Mouse (Mus musculus) midbrain, embryonic 15.5 days (tissue): ENCODE results near the gene Plin5. TPM values are rescaled to one million over a fixed set of nuclear protein-coding genes. Genes with fewer than 3 reads are reported as not detected.
"Not testable (repeated sequence)": the region's sequence is repeated elsewhere in the genome, so short reads cannot be mapped to it uniquely, and the experiment has no call there.

Source experiments
- ATAC-seq: fragments of 200-750 bp; cut with Nextera tagmentation; replicated peaks from 2 replicates; pipeline ENCODE4 v1.8.0; 2017; ENCODE audit warnings: moderate TSS enrichment
- H3K27ac ChIP-seq: fragments of 300-500 bp; sonication (generic); 2 replicates; pipeline ENCODE4 v1.5.1; 2015; ENCODE audit warnings: mild to moderate bottlenecking, inconsistent platforms
- H3K27me3 ChIP-seq: fragments of 300-500 bp; sonication (generic); replicated peaks from 2 replicates; pipeline ENCODE4 v1.6.1; 2015; ENCODE audit warnings: inconsistent platforms
- H3K36me3 ChIP-seq: fragments of 300-500 bp; sonication (generic); replicated peaks from 2 replicates; pipeline ENCODE4 v1.6.1; 2015; ENCODE audit warnings: inconsistent platforms
- H3K4me1 ChIP-seq: fragments of 300-500 bp; sonication (generic); 2 replicates; pipeline ENCODE4 v1.6.1; 2015; ENCODE audit warnings: inconsistent platforms
- H3K4me2 ChIP-seq: fragments of 300-500 bp; sonication (generic); 2 replicates; pipeline ENCODE4 v1.6.1; 2015; ENCODE audit warnings: inconsistent platforms, mild to moderate bottlenecking, moderate library complexity
- H3K4me3 ChIP-seq: fragments of 300-500 bp; sonication (generic); 2 replicates; pipeline ENCODE4 v1.5.1; 2015; ENCODE audit warnings: mild to moderate bottlenecking, inconsistent platforms
- H3K9ac ChIP-seq: fragments of 300-500 bp; sonication (generic); 2 replicates; pipeline ENCODE4 v1.6.1; 2015; ENCODE audit warnings: mild to moderate bottlenecking, inconsistent platforms
- H3K9me3 ChIP-seq: fragments of 300-500 bp; sonication (generic); 2 replicates; pipeline ENCODE4 v1.6.1; 2016; ENCODE audit warnings: inconsistent platforms
- WGBS: fragments of 180-500 bp; shearing (Covaris S2); methylation state at CpG from one replicate; pipeline ENCODE4 v1.1.7; 2015; ENCODE audit warnings: mixed read lengths; 5-methylcytosine and 5-hydroxymethylcytosine counted together
- polyA plus RNA-seq: library from polyadenylated mRNA; unstranded; fragments of >200 nt; fragmentation: Nextera tagmentation; extraction: Ambion mirVana; gene quantifications from 2 replicates; pipeline ENCODE4 v1.2.1, GENCODE M21; 2015

The Plin5 gene
- polyA plus RNA-seq, 1 experiment from 2014 or later, result 2.1 TPM

GRCm38 (mm10) chr17:56112743-56113142 lies 4.7 kb downstream of the Plin5 start:
- Histone ChIP-seq H3K4me3 (no peak overlapping the region), H3K27me3 (no peaks in the 10 kb centered on the region), H3K36me3 (no peaks in the 10 kb centered on the region), H3K27ac (no peak overlapping the region), H3K4me1 (peaks cover 6% of the 10 kb centered on the region), H3K9ac (no peak overlapping the region), H3K4me2 (no peak overlapping the region), H3K9me3 (no peaks in the 10 kb centered on the region)
- 73% methylated on average over 3 of the region's 3 CpGs for WGBS
- ATAC-seq, result no peak

DNA sequence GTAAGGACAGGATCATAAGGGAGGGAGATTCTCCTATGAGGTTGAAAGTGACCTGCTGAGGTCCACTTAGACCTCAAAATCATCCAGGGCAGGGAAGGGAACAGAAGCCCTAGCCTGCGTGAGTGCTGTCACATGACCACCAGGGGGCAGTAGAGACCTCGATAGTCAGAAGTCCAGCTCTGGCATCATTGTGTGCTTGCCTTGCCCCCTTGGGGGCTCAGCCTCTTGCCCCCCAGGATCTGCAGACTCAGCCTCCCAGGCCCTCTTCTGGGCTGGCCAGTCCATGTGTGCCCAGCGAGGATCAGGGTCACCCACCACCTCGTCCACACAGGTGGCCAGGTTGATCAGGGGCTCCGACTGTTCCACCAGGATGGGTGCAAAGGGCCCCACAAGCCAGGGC lies 5.5 kb downstream of the Plin5 start:
- no peaks in the 10 kb centered on the region for H3K27me3 ChIP-seq
- WGBS, result 43% methylated on average over 5 of the region's 5 CpGs
- H3K36me3 ChIP-seq, result no peaks in the 10 kb centered on the region
- ATAC-seq, result peak; percentile 35
- H3K4me1 ChIP-seq, result no peaks in the 10 kb centered on the region
- no peak overlapping the region for H3K9ac ChIP-seq
- H3K27ac ChIP-seq, result no peak overlapping the region
- no peaks in the 10 kb centered on the region for H3K9me3 ChIP-seq
- no peak overlapping the region for H3K4me3 ChIP-seq
- no peak overlapping the region for H3K4me2 ChIP-seq

DNA sequence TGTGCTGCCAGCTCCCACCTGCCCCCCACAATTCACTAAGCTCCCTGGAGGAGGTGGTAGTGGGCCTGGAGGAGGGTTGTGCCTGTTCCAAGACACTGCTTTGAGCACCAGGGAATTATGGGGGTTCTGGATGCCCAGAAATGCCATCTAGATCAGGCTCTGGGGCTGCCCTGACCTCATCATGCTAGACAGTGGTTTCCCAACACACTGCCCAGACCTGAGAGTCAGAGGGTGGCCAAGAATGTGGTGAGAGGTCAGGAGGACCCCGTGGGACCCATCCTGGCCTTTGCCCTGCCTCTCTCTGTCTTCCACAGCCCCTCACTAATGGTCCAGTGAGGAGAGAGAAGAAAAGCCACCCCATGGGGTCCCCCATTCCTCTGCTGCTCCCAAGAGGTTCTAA lies 6.4 kb downstream of the Plin5 start:
- Histone ChIP-seq H3K36me3 (no peaks in the 10 kb centered on the region), H3K4me1 (no peaks in the 10 kb centered on the region), H3K4me2 (no peak overlapping the region), H3K27ac (no peak overlapping the region), H3K27me3 (no peaks in the 10 kb centered on the region), H3K4me3 (no peak overlapping the region), H3K9ac (no peak overlapping the region), H3K9me3 (no peaks in the 10 kb centered on the region)
- WGBS, result 42% methylated on average over 1 of the region's 1 CpGs
- no peak for ATAC-seq

GRCm38 (mm10) chr17:56110571-56110970 lies 6.8 kb downstream of the Plin5 start:
- no peak for ATAC-seq

DNA sequence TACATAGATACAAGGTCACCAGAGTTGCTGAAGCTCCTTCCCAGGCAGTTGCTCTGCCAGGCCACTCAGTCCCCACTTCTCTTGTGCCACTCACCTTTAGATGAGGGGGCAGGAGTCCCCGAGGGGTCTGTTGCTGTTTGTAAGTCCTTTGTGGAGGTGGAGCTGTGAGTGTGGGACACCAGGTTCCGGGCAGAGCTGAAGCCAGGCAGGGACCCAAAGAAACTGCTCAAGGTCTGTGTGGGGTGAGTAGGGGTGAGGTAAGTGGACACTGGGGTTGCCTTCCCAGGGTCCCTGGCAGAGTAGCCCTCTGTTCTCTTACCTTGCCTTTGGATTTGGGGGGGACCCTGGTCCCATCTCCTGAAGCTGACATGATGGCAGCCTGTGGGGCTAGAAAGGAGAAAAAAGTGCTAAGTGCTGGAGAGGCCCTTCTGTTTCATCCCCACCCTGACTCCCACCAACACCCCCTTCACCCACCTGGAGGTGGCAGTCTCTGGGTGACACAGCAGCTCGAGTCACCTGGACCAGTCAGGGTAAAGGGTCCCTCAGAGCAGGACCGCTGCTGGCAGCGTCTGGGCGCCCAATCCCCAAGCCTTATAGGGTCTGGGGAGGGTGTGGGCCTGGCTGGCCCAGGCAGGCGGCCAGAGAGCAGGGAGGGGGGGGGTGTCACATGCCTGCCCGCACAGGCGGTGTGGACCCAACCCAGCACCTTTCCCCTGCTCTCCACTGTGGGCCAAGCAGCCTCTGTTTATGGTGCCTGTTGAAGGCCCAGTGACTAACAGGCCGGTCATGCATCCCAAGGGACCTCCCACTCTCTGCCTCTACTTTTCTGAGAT lies 8.0 kb downstream of the Plin5 start, which contains the start of gene Plin4:
Plin4 (minus strand) TSS at position 585 of the 833 bp plus-strand sequence.
- 68% methylated on average over 10 of the region's 10 CpGs for WGBS
- no peak within 1 kb of the TSS for H3K4me3 ChIP-seq

More at GRCm38 (mm10) chr17:56110571-56110970, 6.8 kb downstream of the Plin5 start:
- Histone ChIP-seq H3K9me3 (no peaks in the 10 kb centered on the region), H3K27ac (no peak overlapping the region), H3K4me2 (no peak overlapping the region), H3K36me3 (no peaks in the 10 kb centered on the region), H3K4me1 (no peaks in the 10 kb centered on the region), H3K4me3 (no peak overlapping the region), H3K27me3 (no peaks in the 10 kb centered on the region), H3K9ac (no peak overlapping the region)
- 64% methylated on average over 4 of the region's 4 CpGs for WGBS

DNA sequence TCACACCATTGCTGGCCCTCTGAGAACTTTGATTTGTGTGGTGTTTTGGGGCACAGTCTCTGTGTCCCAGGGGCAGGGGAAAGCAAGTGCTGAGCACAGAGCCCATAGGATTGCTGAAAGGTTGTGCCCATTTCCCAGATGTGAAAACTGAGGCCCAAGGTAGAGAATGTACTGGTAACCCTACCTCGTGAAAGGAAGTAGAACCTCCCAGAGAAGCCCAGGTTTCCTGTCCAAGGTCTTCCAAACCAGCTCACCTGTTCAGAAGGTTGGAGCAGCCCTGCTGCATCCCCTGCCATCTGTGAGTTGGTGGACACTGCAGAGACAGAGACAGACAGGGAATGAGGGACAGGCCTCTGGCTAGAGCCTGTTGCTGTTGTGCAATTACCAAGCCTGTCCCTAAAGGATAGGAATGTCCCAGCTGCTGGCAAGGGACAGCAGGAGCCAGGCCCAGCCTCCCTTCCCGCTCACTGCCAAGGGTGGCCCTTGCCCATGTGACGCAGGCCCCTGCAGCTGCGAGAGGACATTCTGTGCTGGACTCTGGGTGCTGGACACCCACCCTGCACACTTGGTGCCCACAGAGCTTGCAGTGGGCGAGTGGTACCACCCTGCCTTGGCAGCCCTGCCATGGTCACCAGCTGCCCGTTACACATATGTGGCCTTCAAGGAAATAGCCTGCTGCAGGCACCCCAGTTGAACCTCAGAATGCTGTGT lies 8.9 kb downstream of the Plin5 start:
- H3K9me3 ChIP-seq, result no peaks in the 10 kb centered on the region
- no peaks in the 10 kb centered on the region for H3K4me1 ChIP-seq
- 88% methylated on average over 6 of the region's 6 CpGs for WGBS
- no peak overlapping the region for H3K9ac ChIP-seq
- no peak overlapping the region for H3K4me2 ChIP-seq
- no peaks in the 10 kb centered on the region for H3K36me3 ChIP-seq
- H3K27me3 ChIP-seq, result no peaks in the 10 kb centered on the region
- H3K27ac ChIP-seq, result no peak overlapping the region
- H3K4me3 ChIP-seq, result no peak overlapping the region
- ATAC-seq, result no peak

More for the DNA sequence above, 8.0 kb downstream of the Plin5 start, which contains the start of gene Plin4:
- no peaks in the 10 kb centered on the region for H3K9me3 ChIP-seq
- ATAC-seq, result no peak
- H3K4me2 ChIP-seq, result no peak within 1 kb of the TSS
- H3K36me3 ChIP-seq, result no peaks in the 10 kb centered on the region
- no peak within 1 kb of the TSS for H3K9ac ChIP-seq
- H3K27ac ChIP-seq, result no peak within 1 kb of the TSS
- no peaks in the 10 kb centered on the region for H3K27me3 ChIP-seq
- no peaks in the 10 kb centered on the region for H3K4me1 ChIP-seq

DNA sequence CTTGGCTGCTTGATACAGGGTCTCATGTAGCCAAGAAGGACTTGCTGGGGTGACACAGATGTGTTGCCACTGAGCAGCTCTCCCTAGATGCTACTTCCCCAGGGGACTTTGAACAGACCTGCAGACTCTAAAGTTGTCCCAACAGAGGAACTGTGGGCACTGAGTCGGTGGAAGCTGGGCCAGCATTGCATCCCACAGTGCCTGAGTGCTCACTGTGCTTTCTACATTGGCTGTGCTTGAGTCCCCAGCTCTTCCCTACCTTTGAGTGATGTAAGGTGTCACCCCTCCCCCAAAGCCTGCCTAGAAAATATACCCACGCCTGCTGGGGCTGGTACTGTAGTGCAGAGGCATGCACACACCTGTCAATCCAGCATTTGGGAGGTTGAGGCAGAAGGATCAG lies 9.7 kb downstream of the Plin5 start:
- H3K9ac ChIP-seq, result no peak overlapping the region
- no peak overlapping the region for H3K4me2 ChIP-seq
- H3K27ac ChIP-seq, result no peak overlapping the region
- ATAC-seq, result no peak
- WGBS, result 69% methylated on average over 2 of the region's 2 CpGs
- H3K36me3 ChIP-seq, result peaks cover 3% of the 10 kb centered on the region
- H3K27me3 ChIP-seq, result no peaks in the 10 kb centered on the region
- no peaks in the 10 kb centered on the region for H3K4me1 ChIP-seq
- H3K9me3 ChIP-seq, result no peaks in the 10 kb centered on the region
- H3K4me3 ChIP-seq, result no peak overlapping the region

DNA sequence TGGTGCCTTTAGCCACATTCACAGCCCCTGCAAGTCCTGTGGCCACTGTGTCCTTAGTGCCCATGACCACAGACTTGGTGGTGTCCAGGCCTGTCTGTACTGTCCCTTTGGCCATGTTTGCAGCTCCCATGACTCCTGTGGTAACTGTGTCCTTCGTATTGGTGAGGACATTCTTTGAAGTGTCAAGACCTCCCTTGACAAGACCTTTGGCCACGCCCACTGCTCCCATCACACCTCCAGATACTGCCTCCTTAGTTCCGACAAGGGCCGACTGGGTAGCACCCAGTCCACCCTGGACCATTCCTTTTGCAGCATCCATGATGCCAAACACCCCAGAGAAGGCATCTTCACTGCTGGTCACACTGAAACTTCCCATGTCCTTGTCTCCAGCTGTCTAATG lies 10.4 kb downstream of the Plin5 start:
- no peak overlapping the region for H3K4me2 ChIP-seq
- H3K27ac ChIP-seq, result no peak overlapping the region
- no peak overlapping the region for H3K9ac ChIP-seq
- no peaks in the 10 kb centered on the region for H3K27me3 ChIP-seq
- H3K36me3 ChIP-seq, result peaks cover 10% of the 10 kb centered on the region
- ATAC-seq, result no peak
- H3K4me1 ChIP-seq, result no peaks in the 10 kb centered on the region
- no peak overlapping the region for H3K4me3 ChIP-seq
- no peaks in the 10 kb centered on the region for H3K9me3 ChIP-seq
- WGBS, result 83% methylated on average over 4 of the region's 4 CpGs

GRCm38 (mm10) chr17:56106436-56106835 lies 11.0 kb downstream of the Plin5 start:
- not testable (repeated sequence) for H3K27ac ChIP-seq, H3K4me1 ChIP-seq, H3K9ac ChIP-seq, H3K4me2 ChIP-seq, ATAC-seq, H3K27me3 ChIP-seq, H3K4me3 ChIP-seq, H3K9me3 ChIP-seq
- 93% methylated on average over 4 of the region's 4 CpGs for WGBS
- peaks cover 13% of the 10 kb centered on the region for H3K36me3 ChIP-seq

- not testable (repeated sequence) for H3K4me2 ChIP-seq, H3K27me3 ChIP-seq, ATAC-seq, H3K9ac ChIP-seq, H3K4me1 ChIP-seq, H3K4me3 ChIP-seq, H3K27ac ChIP-seq, H3K9me3 ChIP-seq
- WGBS, result 98% methylated on average over 2 of the region's 5 CpGs
- peaks cover 29% of the 10 kb centered on the region for H3K36me3 ChIP-seq
These were observed 12.6 kb downstream of the Plin5 start for GRCm38 (mm10) chr17:56104821-56105220.

DNA sequence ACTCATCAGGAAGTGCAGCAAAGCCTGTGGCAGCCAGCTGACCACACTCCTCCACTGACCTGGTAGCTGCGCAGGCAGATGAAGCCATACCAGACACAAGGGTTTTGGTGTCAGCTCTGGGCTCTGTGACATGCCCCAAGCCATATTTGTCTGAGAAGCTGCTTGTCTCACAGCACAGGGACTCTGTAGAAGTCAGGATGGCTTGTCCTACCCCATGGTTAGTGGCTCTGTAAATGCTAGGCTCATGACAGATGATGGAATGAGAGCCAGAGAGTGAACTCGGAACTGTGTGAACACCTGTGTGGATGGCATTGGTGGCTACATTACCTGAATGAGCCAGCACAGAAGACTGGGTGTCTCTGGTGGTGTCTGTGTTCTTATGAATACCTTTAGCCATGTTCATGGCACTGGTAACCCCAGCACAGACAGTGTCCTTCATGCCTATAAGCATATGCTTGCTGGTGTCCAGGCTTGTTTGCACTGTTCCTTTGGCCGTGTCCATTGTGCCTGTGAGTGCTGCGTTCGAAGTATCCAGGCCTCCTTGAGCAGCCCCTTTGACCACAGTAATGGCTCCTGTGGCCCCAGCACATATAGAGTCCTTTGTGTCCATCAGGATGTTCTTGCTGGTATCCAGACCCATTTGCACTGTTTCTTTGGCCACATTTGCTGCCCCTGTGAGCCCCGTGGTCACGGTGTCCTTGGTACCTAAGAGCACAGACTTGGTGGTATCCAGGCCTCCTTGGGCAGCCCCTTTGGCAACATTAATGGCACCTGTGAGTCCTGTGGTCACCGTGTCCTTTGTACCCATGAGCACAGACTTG lies 13.7 kb downstream of the Plin5 start:
- ATAC-seq, result no peak
- WGBS, result 95% methylated on average over 8 of the region's 8 CpGs
- no peaks in the 10 kb centered on the region for H3K9me3 ChIP-seq

DNA sequence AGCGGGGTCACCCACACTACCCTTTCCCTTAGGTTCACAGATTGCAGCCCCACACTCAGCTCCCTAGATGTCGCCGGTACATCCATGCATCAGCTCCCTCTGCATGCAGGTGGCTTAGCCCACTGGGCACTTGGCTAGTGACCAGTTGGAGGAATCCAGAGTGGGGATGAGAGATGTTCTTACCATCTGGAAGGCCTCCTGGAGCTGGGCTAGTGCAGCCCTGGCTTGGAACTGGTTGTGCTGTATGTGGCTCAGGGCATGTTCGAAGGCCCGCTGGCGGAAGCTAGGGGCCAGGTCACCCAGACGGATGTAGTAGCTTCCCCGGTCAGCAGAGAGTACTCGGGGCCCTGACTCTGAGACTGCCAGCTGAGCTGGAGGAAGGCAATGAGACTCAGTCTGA lies 14.5 kb downstream of the Plin5 start:
- Histone ChIP-seq H3K27me3 (no peaks in the 10 kb centered on the region), H3K4me3 (no peak overlapping the region), H3K4me1 (no peaks in the 10 kb centered on the region), H3K27ac (no peak overlapping the region), H3K4me2 (no peak overlapping the region), H3K36me3 (peaks cover 39% of the 10 kb centered on the region), H3K9me3 (no peaks in the 10 kb centered on the region), H3K9ac (no peak overlapping the region)
- no peak for ATAC-seq
- WGBS, result 97% methylated on average over 9 of the region's 9 CpGs

More for the DNA sequence above, 13.7 kb downstream of the Plin5 start:
- H3K27ac ChIP-seq, result no peak overlapping the region
- H3K9ac ChIP-seq, result no peak overlapping the region
- H3K4me3 ChIP-seq, result no peak overlapping the region
- H3K4me1 ChIP-seq, result no peaks in the 10 kb centered on the region
- H3K4me2 ChIP-seq, result no peak overlapping the region
- H3K27me3 ChIP-seq, result no peaks in the 10 kb centered on the region
- peaks cover 31% of the 10 kb centered on the region for H3K36me3 ChIP-seq
